Mouse (Mus musculus) cerebellum, postnatal 10 days (tissue): ENCODE data around the gene Hsd17b3.

Experiments used
- DNase-seq, 2 experiments: peaks; one replicate each; pipeline ENCODE4 v3.0.0; 2021; ENCODE audit warnings: mixed read lengths in 2 of 2

Hsd17b3 gene

DNA sequence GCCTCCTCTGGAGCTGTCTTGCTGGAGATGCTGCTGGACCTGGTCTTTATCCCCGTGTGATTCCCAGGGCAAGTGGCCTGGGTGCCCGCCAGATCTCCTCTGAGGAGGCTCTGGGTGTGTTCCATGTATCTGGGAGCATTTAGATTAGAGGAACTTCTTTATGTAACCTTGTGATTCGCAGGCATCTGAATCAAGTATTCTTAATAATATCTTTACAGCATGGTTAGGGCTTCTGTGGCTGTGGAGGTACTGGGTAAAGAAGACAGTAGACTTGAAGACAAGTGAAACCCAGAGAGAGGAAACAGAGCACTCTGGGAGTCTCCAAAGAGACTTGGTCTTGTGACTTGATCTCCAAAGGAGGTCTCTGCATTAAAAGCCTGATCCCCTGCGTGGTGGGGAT, at the start of gene Hsd17b3:
Gene Hsd17b3, minus strand, starts transcription at position 101 of the 400 bp plus-strand sequence.
- no peak for DNase-seq

DNA sequence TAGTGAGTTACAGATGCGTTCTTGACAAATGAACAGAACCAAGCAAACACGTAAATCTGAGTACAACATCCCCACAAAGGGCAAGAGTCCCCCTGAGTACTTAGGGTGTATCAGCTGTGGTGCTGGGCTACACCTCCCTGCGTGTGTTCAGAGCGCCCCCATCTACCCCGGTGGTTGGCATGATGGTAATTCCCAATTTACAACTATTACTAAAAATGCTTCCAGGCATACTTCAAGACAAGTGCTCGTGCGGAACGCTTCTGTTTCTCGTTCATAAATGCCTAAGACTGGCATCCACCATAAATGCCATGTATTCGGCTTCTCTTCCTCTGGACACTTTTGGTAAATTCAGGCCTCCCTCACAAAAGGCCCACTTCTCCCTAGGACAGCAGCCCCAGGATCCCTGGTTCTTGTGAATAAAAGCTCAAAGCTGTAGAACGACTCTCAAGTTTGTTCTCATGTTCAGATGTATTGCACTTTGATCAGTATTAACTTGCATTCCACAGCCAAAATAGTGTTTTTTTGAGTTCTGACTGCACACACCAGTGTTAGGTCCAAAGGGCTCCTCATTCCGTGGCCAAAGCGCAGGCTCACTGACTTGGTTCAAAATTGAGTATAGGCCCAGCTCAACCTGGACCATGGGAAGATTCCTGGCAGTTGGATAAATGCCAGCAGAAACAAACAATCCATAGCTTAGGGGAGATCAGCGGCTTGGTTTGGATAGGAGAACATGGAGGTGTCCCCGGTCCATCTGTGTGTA, 40.8 kb upstream of the Hsd17b3 start:
- DNase-seq: peak; percentile 40 to 50

DNA sequence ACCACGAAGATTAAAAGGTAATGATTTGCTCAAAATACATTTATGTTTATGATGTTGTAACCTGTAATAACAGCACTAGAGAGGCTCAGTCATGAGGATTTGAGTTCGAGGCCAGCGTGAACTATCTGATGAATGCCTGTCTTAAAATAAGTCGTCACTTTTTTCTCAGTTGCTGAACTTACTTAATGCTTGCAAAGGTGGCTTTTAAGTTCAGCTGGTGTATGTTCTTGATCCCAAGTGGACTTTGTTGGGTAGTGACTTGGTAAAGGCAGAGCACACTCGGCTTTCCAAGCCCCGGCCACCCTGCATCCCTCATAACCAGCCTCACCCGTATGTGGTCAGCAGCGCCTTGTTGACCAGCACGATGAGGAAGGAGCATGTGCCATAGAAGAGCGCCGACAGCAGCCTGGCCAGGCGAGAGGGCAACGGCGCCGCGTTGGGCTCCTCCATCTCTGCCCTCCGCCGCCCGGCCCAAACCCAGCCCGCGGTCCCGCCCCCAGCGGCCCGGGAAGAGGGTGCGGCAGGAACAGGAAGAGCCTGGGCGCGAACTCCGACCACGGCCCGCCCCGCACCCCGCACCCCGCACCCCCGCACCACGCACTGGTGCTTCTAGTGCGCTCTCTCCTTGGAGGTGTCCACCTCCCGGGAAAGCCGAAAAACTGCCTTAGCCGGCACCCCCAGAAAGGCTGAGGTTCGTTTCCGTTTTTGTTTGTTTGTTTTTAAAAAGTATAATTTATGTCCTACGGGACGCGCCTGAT, 40.0 kb upstream of the Hsd17b3 start, which contains the start of gene Slc35d2:
Gene Slc35d2, minus strand, starts transcription at position 511 of the 758 bp plus-strand sequence.
- peak; percentile 50 to 62 for DNase-seq

DNA sequence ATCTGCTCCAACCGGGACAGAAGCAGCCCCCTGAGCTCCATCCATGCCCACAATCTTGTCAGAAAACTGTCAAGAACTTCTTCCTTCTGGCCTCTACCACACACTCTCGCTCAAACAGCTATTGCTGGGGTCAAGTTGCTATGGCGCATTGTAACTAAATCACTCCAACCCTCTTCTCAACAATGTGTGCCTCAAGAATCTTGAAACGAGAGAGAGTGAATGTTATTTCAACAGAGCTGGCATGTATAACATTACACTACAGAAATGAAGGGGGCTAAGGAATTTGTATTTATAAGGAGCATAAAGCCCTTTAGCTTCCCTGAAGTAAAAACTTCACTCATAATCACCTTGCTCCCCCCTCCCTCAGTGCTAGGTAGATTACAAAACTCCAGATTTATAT, 37.3 kb upstream of the Hsd17b3 start:
- DNase-seq: no peak

DNA sequence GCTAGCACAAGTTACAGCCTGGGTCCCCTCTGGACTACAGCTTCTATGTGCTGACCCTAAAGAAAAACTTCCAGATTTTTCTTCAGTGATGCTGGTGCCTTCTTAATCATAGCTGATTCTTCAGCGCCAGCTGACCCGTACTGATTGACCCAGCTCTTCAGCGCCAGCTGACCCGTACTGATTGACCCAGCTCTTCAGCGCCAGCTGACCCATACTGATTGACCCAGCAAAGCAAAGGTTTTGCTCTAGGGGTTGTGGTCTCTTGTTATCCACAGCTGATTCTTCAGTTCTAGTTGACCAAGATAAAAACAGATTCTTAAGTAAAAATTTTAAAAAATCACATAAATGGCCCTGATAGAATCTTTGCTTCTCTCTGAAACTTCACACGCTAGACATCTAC, 35.9 kb upstream of the Hsd17b3 start:
- DNase-seq: no peak

DNA sequence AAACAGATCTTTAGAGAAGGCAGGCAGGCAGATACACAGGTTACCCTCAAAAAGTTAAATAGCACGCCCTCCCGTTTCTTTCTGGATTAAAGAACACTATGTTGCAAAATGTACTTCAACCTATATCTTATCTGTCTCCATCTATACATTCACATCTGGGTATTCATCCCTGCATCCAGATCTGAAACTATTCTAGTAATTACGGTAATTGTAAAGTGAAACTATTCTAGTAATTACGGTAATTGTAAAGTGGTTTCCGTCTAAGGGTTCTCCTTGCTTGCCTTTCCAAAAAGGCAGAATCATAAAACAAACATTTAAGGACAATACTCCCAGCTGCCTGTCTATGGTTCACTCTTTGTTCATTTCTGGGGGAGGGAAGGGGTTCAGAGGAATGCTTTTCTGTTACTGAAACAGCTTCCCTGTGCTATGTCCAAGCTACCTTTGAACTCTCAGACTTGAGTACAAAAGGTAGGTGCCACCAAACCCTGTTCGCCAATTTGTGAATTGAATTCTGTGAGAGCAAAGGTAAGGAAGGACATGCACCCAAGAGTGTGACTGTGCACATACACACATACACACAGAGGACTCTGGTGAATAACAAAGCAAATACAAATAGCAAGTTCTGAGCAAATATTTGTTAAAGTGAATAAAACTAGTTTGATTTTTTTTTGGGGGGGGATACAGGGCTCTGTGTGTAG, 34.6 kb upstream of the Hsd17b3 start:
- no peak for DNase-seq

DNA sequence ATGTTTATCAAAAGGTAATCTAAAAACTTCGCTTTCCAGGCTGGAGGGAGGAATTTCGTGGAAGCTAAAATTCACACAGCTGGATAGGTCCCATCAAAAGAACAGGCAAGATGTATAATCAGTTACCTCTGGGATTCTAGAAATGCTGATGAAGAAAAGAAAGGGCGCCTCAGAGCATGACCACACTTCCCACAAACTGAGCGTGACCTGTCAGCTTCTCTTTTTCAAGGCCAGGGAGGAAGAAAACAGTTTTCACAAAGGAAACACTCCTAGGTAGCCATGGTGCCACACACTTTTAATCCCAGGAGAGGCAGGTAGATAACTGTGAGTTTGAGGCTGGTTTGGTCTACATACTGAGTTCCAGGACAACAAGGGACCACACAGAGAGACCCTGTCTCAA, 31.7 kb upstream of the Hsd17b3 start:
- no peak for DNase-seq

DNA sequence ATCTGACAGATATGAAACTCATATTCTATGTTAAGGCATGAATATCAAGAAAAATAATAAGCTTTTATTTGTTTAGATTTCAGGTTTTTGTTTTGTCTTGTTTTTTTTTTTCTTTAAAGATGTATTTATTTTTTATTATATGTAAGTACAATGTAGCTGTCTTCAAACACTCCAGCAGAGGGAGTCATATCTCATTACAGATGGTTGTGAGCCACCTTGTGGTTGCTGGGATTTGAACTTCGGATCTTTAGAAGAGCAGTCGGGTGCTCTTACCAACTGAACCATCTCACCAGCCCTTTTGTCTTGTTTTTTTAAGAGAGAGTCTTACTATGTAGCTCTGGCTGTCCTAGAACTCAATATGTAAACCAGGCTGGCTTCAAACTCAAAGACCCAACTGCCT, 28.4 kb upstream of the Hsd17b3 start:
- DNase-seq: no peak

DNA sequence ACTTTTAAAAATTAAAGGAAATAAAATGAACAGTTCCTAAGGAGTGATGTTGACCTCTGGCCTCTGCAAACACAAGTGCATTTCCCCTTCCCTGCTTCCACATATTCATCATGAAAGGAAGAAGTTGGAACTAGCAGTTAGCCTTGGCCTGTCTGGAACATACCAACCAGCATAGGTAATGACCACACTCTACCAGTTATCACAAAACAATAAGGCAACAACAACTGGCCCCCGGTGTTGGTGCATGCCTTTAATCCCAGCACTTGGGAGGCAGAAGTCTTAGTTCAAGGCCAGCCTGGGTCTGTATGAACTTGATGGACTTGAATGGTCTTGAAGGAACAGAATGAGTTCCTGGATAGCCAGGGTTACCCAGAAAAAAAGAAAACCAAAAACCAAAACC, 21.4 kb upstream of the Hsd17b3 start:
- no peak for DNase-seq

DNA sequence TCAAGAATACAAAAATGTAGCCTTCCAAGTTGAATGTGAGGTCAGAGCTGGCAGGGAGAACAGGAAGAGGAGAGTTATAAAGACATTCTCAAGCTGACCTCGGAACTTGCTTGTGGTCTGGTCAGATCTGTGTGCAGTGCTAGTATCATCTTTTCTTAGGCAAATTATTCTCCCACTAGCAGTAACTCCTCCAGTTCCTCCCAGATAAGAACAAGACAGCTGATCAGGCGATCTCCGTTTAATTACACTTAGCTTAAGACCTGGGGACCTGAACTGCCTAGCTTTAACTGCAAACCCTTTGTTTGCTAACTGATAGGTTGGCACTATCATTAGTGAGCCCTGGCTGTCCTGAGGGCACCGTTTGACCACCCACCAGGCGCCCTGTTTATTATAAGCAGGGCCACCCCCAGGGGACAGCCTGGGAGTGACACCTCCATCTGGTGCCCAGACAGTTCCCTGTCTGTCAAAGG, 19.4 kb upstream of the Hsd17b3 start:
- peak; percentile 47 to 72 for DNase-seq

DNA sequence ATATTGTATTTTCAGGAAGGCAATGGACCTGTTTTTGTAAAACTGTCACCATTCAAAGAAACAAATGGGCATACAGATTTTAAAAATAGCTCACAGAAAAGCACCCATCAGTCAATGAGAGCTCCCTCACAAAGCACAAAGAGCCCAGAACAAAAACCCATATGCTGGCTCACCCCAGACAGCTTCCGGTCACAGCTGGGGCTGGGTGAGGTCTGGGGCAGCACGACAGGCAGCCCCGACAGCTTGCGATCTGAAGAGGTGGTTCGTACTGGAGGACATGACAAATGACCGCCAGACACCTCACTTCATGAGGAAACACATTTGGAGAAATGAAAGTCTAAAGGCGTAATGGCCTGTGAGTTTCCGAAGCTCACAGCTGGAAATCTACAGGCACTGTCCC, 18.5 kb upstream of the Hsd17b3 start:
- peak; percentile 23 to 37 for DNase-seq

DNA sequence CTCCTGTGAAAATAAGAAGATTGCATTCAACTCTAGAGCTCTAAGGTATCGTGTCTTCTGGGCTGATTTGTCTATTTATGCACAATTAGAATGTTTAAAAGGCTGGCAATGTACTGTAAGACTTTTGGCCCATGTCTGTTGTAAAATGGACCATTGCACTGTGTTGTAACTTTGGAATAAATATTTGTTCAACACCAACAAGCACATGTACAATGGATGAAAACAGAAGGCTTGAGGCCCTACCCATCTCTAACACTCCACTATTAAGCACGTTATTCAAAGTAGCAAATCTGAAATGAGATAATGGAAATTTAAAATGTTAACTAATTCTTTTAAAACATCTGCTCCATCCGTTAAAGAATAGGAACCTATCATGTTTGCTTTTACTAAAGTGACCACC, 18.1 kb upstream of the Hsd17b3 start:
- no peak for DNase-seq

DNA sequence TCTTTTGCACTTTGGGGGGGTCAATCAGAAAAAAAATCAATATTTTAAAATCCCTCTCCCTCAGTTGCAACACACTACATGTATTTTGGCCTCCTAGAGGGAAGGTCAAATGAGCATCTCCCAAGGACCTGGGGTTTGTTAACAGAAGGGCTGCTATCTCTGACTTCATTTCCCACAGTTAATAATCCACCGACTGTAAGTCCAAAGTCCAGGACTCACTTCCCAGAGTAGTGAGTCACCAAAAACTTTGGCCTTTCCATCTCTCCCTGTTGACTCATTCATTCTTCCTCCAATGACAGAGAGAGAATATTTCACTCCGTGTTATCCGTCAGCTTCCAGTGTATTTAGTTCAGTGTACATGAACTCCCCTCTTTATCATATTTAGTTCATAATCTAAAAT, 16.7 kb upstream of the Hsd17b3 start:
- no peak for DNase-seq

DNA sequence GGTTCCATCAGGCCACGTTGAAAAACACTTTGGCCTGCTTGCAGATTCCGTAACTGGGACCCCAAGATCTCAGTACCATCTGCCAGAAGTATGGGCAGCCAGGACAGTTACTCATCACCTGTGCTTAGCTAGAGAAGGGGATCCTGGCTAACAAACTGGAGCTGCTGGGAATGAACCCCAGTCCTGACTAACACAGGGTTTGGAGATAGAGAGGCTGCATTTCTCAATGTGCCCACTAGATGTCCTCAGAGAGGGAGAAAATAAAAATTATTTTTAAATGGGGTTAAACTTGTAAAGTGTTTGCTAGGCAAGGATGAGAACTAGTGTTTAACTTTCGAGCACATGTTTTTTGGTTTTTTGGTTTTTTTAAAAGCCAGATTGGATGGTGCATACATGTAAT, 11.2 kb upstream of the Hsd17b3 start:
- peak; percentile 48 to 63 for DNase-seq

DNA sequence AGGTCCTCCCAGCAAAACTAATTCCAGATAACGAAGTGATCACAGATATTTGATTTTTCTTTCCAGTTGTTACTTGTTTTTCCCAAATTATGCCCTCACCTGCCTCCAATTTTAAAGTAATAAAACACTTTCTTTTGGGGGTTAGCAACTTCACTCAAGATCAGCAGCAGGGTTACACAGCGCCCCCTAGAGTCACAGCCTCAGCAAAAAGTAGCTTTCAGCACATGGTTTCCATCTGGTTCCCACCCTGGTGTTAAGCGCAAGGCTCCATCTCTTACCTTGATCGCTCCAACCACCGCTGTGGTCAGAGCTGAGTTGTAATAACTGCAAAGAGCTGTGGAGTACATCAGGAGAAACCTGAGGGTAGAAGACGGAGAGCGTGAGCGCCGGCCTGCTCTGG, 10.0 kb upstream of the Hsd17b3 start:
- DNase-seq: peak; percentile 42 to 59

DNA sequence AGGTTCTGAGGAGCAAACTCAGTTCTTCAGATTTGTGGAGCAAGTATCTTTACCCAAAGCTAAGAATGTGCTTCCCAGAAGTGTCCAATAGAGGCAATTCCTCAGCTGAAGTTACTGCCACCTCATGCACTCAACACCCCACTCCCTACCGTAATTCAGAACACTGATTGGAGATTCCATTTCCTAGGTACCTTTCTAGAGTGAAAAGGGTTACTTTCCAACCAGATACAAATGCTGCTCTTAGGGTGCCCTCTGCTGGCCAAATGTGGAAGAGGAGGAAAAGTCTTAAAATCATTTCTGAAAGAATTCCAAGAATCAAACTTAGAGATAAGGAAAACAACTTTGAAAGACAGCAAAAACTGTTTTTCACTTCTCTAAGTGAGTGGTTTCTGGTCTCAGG, 4.3 kb upstream of the Hsd17b3 start:
- DNase-seq: peak; percentile 83 to 89

DNA sequence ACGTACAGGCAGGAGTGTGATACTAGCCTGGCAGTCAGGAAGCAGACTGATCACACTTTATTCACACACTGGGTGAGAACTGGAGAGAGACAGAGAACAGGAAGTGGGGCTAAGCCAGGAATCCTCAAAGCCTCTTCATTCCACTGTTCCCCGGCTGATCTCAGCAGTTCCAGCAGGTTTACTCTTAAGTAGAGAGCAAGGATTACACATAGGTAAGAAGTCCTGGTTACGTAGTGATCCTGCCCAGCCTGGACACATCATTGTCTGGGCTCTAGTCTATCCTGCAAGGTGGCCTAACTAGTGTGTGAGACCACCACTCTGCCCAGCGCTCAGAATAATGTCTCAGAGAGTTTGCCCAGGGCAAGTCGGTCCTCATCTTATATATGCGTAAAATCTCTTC, 3.7 kb upstream of the Hsd17b3 start:
- DNase-seq: no peak

DNA sequence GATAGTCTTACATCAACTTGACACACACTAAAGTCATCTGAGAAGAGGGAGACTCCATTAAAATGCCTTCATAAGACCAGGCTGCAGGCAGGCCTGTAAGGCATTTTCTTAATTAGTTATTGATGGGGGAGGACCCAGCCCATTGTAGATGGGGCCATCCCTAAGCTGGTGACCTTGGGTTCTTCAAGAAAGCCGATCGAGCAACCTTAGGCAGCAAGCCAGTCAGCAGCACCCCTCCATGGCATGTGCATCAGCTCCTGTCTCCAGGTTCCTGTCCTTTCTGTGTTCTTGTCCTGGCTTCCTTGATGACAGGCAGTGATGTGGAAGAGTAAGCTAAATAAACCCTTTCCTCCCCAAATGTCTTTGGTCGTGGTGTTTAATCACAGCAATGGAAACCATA, 3.1 kb upstream of the Hsd17b3 start:
- DNase-seq: no peak

DNA sequence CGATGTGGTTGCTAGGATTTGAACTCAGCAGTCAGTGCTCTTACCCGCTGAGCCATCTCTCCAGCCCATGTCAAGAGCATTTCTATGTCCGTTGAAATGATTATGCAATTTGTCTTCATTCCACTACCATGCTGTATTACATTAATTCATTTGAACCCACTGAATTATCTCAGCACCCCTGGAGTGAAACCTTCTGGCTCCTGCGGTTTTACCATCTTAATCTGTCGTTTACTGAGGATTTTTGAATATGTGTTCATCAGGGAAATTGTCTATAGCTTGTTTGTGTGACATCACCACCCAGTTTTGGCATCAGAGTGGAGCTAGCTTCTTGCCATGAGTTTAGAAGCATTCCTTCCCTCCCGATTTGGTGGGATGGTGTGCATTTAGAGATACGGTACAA, 2.0 kb upstream of the Hsd17b3 start:
- DNase-seq: peak; percentile 42

DNA sequence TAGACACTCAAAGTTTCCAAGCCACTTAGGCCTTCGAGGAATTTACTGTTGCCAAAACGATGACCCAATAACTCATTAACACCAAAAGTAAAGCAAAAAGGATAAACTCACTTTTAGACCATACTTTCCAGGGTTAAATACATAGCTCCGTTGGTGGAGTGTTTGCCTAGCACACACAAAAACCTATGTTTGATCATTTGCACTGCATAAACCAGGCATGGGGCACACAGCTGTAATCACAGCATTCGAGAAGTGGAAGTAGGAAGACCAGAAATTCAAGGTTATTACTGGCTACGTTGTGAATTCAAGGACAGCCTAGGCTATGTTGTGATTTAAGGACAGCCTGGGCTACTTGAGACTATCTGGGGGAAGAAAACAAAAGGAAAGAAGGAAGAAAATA, 1.2 kb upstream of the Hsd17b3 start:
- DNase-seq: no peak

DNA sequence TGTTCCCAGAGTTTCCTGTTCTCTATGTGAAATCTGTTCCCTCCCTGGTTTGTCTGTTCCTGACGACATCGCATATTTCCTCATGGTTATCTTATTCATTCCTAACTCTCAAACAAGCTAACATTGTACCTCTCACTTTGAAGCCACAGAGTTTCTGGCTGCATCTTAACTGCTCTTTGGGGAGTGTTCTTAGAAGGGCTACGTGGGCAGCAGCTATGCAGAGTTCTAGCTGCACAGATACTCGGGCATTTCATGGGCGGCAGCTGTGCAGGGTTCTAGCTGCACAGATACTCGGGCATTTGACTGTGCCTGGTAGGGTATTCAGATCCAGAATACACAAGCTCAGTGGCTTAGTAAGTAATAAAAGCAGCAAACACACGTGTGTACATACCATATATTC, 973 bp downstream of the Hsd17b3 start:
- no peak for DNase-seq

DNA sequence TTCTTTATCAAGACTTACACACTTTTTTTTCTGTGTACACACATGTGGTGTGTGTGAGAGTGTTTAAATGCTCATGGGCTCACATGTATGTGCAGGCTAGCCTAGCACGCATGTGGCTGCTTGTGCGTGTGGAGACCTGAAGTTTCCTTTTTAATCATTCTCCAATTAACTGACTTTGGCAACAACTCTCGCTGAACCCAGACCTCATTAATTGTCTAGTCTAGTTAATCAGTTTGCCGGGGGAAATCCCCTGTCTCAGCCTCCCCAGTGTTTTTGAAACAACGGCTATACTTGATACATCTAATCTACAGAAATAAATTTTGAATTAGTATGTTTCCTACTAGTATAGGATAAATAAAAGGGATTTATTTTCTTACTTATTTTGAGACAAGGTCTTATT, 3.0 kb downstream of the Hsd17b3 start:
- DNase-seq: no peak

DNA sequence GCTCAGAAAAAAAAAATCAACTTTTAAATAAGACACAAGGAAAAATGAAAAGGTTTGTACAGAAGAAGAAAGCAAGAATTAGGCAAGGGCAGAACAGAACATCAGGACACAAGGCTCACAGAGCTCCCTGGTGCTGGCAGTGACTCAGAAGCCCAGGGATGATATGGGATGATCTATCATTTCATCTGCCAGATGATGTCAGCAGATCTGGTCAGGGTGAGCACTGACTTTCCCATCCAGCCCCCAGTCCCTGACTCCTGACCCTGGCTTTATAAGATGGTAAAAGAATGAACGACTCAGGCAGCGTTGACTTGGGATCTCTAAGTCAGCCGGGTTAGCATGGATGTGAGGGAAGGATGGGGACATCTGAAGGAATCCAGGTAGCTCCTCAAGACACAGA, 5.7 kb downstream of the Hsd17b3 start:
- DNase-seq: no peak
